Mouse (Mus musculus): ENCODE measurements around the gene Gm10999. TPM values are rescaled to one million over a fixed set of nuclear protein-coding genes. Genes with fewer than 3 reads are reported as not detected.
"Not testable (repeated sequence)": the region's sequence is repeated elsewhere in the genome, so short reads cannot be mapped to it uniquely, and the experiment has no call there.

Gene Gm10999
- polyA plus RNA-seq (2012; rRNA removed), result not detected in 2 replicates
- polyA plus RNA-seq (2014; fragmentation: Nextera tagmentation; extraction: Ambion mirVana), result not detected in 2 replicates

- Histone ChIP-seq H3K4me1 (replicated peaks; ENCODE audit: control insufficient read depth in 2 of 2, insufficient read depth in 2 of 2, low read length in 1 of 2) (no peaks in the 10 kb centered on the region), H3K27ac (no peak within 1 kb of the TSS), H3K9ac (replicated peaks) (no peak within 1 kb of the TSS), H3K9me3 (ENCODE audit: control insufficient read depth, low read length) (no peaks in the 10 kb centered on the region), H3K4me2 (ENCODE audit: low read depth) (no peak within 1 kb of the TSS), H3K36me3 (replicated peaks; ENCODE audit: control insufficient read depth, insufficient read depth, low read depth) (no peaks in the 10 kb centered on the region), H3K4me3 (ENCODE audit: insufficient read depth in 1 of 2, low read depth in 2 of 2, low read length in 2 of 2) (no peak within 1 kb of the TSS), H3K27me3 (ENCODE audit: control insufficient read depth, insufficient read depth, low read length) (no peaks in the 10 kb centered on the region)
- no peak for ATAC-seq (ENCODE audit: insufficient read depth)
- no peak for DNase-seq (ENCODE audit: low read depth in 3 of 3, low spot score in 3 of 3)
- 40% methylated on average over 1 of the region's 1 CpGs for WGBS (ENCODE audit: insufficient replicate concordance)
- TF ChIP-seq CTCF (IDR thresholded peaks at IDR 0.05; ENCODE audit: low read depth) (no peak), EP300 (IDR thresholded peaks at IDR 0.05; ENCODE audit: low read depth) (no peak)
Observed at GRCm38 (mm10) chr8:129131561-129131960, at the start of gene Gm10999. TSS of gene Gm10999 (minus strand) at chr8:129131661.

GRCm38 (mm10) chr8:129133475-129133874 lies 2.0 kb upstream of the Gm10999 start:
- Histone ChIP-seq H3K4me1 (replicated peaks; ENCODE audit: control insufficient read depth in 2 of 2, insufficient read depth in 2 of 2, low read length in 1 of 2) (no peaks in the 10 kb centered on the region), H3K27ac (no peak overlapping the region), H3K9me3 (ENCODE audit: control insufficient read depth, low read length) (no peaks in the 10 kb centered on the region), H3K27me3 (ENCODE audit: control insufficient read depth, insufficient read depth, low read length) (no peaks in the 10 kb centered on the region), H3K9ac (replicated peaks) (no peak overlapping the region), H3K36me3 (replicated peaks; ENCODE audit: control insufficient read depth, insufficient read depth, low read depth) (no peaks in the 10 kb centered on the region), H3K4me2 (ENCODE audit: low read depth) (no peak overlapping the region), H3K4me3 (ENCODE audit: insufficient read depth in 1 of 2, low read depth in 2 of 2, low read length in 2 of 2) (no peak overlapping the region)
- ATAC-seq (ENCODE audit: insufficient read depth) (no peak), DNase-seq (ENCODE audit: low read depth in 3 of 3, low spot score in 3 of 3) (no peak)
- TF ChIP-seq EP300 (IDR thresholded peaks at IDR 0.05; ENCODE audit: low read depth) (no peak), CTCF (IDR thresholded peaks at IDR 0.05; ENCODE audit: low read depth) (no peak)

- not testable (repeated sequence) for H3K27ac ChIP-seq; DNase-seq (ENCODE audit: low read depth in 3 of 3, low spot score in 3 of 3); H3K9me3 ChIP-seq (ENCODE audit: control insufficient read depth, low read length); H3K9ac ChIP-seq (replicated peaks); H3K27me3 ChIP-seq (ENCODE audit: control insufficient read depth, insufficient read depth, low read length); ATAC-seq (ENCODE audit: insufficient read depth); H3K36me3 ChIP-seq (replicated peaks; ENCODE audit: control insufficient read depth, insufficient read depth, low read depth); H3K4me2 ChIP-seq (ENCODE audit: low read depth); H3K4me1 ChIP-seq (replicated peaks; ENCODE audit: control insufficient read depth in 2 of 2, insufficient read depth in 2 of 2, low read length in 1 of 2); H3K4me3 ChIP-seq (ENCODE audit: insufficient read depth in 1 of 2, low read depth in 2 of 2, low read length in 2 of 2)
- 53% methylated on average over 3 of the region's 3 CpGs for WGBS (ENCODE audit: insufficient replicate concordance)
Observed at GRCm38 (mm10) chr8:129115761-129116160, 15.7 kb downstream of the Gm10999 start.

Other genes with a start within 250 kb of the Gm10999 start
- gene Ccdc7a, start 66.1 kb downstream of the Gm10999 start, polyA plus RNA-seq (2012; rRNA removed), result not detected in 2 replicates
- not detected in 2 replicates for gene Ccdc7a, start 66.1 kb downstream of the Gm10999 start, polyA plus RNA-seq (2014; fragmentation: Nextera tagmentation; extraction: Ambion mirVana)
- gene Ccdc7b, start 64.5 kb downstream of the Gm10999 start, polyA plus RNA-seq (2012; rRNA removed), result not detected in 2 replicates
- not detected in 2 replicates for gene Ccdc7b, start 64.5 kb downstream of the Gm10999 start, polyA plus RNA-seq (2014; fragmentation: Nextera tagmentation; extraction: Ambion mirVana)
- gene 2610044O15Rik8, start 102.7 kb upstream of the Gm10999 start, polyA plus RNA-seq (2012; rRNA removed), result 2.8 and 3.1 TPM in 2 replicates
- gene 2610044O15Rik8, start 102.7 kb upstream of the Gm10999 start, polyA plus RNA-seq (2014; fragmentation: Nextera tagmentation; extraction: Ambion mirVana), result 6.3 and 6.9 TPM in 2 replicates

Measured in liver, embryonic 14.5 days (tissue).